Mouse (Mus musculus) heart, adult 8-10 months (tissue): ENCODE measurements at regions not wholly inside any gene's neighbourhood (a gene's known extent, or its start where the extent isn't known, plus 50 kb on each side); places are given as distances from the start of the nearest gene placed in this dataset.

Experiments
- DNase-seq: peaks from one replicate; pipeline ENCODE4 v3.0.0; 2022; ENCODE audit warnings: low spot score

- peak; percentile 28 for DNase-seq
Observed at GRCm38 (mm10) chr15:33759496-33759895, 598.2 kb downstream of the 9430069I07Rik start.

- DNase-seq = peak; percentile 6
Observed at GRCm38 (mm10) chr15:33758771-33759170, 598.9 kb downstream of the 9430069I07Rik start.
